Mouse (Mus musculus): ENCODE measurements around the gene Prepl.

GRCm38 (mm10) chr17:85042419-85042818, 47.6 kb downstream of the Prepl start:
- TF ChIP-seq CTCF (IDR thresholded peaks at IDR 0.05; ENCODE audit: low read depth, low read length), result no peak
- TF ChIP-seq POLR2A (IDR thresholded peaks at IDR 0.05; ENCODE audit: borderline replicate concordance, low read depth, low read length), result no peak

Measured in bone marrow macrophage, adult 2 months (primary cell).